Mouse (Mus musculus) ES-Bruce4 (cell line): ENCODE data around the gene Sos2.

Source experiments
- CTCF ChIP-seq: IDR thresholded peaks from one replicate; pipeline ENCODE4 v1.8.1; 2011; ENCODE audit warnings: low read depth, low read length
- POLR2A ChIP-seq: IDR thresholded peaks from one replicate; pipeline ENCODE4 v1.8.1; 2011; ENCODE audit warnings: low read length; ENCODE audit not compliant: insufficient read depth

DNA sequence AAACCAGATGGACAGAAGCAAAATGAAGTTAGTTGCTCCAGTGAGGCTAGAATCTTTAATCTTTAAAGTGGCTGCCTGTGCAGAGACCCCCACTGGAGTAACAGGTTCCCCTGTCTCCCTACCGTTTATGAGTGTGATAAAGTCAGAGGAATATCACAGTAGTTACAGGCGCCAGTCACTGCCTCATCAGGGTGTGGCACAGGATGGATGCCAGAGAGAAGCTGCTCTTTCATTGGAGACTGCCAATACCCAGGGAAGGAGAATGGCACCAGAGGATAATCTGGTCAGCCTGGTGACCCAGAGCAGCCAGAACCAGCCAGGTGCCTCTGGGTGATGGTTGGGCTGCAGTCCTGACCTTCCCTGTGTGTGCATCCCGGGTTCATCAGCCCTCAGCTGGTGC is 113.4 kb downstream of the Sos2 start:
- TF ChIP-seq CTCF, result no peak
- TF ChIP-seq POLR2A, result no peak
